Mouse (Mus musculus) spleen, postnatal 4 days (tissue): ENCODE measurements around the gene Gm45618.
A peak's percentile ranks its signal among the peaks of the same experiment; 100 is the strongest.

Experiments used
- DNase-seq, 2 experiments: peaks; one replicate each; pipeline ENCODE4 v3.0.0; 2022; ENCODE audit warnings: low spot score in 2 of 2

Gm45618 gene

DNA sequence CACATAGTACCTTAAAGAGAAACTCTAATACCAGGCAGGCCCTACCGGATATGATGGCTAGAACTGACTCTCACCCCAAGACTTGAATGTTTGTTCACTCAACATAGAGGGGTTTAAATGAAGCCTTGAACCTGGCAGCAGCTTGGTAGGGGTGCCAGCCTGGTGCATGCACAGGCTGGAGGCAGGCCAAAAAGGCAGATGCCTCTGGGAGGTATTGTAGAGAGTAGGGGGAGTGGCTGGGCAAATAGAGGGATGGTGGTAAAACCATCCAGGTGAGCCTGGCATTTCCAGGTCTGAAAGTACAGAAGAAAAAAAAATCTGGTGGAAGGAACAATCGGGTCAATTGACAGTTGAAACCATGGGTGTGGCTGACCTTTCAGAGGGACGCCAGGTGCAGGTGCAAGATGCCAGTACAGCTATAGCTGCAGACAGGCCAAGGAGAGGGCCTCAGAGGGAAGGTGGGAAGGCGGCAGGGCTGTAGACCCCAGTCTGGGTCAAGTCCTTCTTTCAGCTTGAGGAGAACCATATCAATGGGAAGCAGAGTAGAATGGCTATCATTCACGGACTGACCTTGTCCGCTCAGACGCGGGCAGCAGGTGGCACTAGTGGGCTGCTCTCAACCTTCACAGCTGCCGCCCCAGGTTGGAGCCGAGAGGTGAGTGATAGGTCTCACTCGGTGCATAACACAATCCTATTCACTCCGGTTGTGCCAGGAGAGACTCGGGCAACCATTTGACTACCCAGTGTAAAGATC is 49.9 kb downstream of the Gm45618 start:
- peak; percentile 78 to 91 for DNase-seq
